Mouse (Mus musculus) heart, postnatal 14 days (tissue): Measurements from ENCODE around the gene Arntl2. TPM values are rescaled to one million over a fixed set of nuclear protein-coding genes. Genes with fewer than 3 reads are reported as not detected.
A peak's percentile ranks its signal among the peaks of the same experiment; 100 is the strongest.
"Not testable (repeated sequence)": the region's sequence is repeated elsewhere in the genome, so short reads cannot be mapped to it uniquely, and the experiment has no call there.

Source experiments
- DNase-seq, 2 experiments: peaks; one replicate each; pipeline ENCODE4 v3.0.0; 2021 to 2022
- intact Hi-C: fragments of 180-260 bp; cut with DNase I; formaldehyde crosslinking; loops from one replicate; pipeline ENCODE4 v1.15.1; 2025
- long read RNA-seq, 2 experiments: library from polyadenylated mRNA; stranded (forward); transcript quantifications; one replicate each; pipeline ENCODE4 v2.0.0; 2021
- total RNA-seq, 2 experiments: library from RNA; stranded (reverse); gene quantifications; 2 replicates each; pipeline ENCODE4 v1.2.3; 2021

The Arntl2 gene
- total RNA-seq: 1 to 10 TPM; 1.4 to 2.5 TPM
- long read RNA-seq, experiment 1: 0 reads
- long read RNA-seq, experiment 2: 0 reads

DNA sequence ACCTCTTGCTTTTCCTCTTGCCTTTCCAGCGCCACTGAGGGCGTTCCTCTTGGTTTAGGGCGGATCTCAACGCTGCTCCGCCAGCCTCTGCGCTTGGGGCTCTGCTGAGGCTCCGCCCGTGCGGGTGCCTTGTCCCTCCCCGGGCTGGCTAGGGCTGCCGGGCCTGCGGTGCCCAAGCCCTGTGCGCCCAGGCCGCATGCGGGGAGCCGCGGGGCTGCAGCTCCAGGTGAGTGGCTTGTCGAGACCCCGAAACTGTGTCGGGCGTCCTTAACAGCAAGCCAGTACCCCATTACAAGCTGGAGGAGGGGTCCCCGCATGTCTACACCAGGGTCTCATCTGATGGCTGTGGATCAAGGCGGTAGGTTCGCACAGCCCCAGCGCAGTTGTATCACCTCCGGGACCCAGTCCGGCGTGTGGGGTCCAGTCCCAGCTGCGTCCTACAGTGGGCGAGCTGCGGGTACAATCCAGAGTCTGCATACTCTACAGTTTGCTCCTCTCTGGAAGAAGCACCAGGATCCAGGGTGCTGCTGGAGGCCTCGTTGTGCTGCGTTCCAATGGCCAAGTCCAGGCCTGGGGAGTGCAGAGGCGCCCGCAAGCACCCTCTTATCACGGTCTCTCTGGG, at the start of gene Arntl2:
Gene Arntl2 (plus strand): TSS at position 132 of the 622 bp plus-strand sequence.
- intact Hi-C loops: no loop called here
- DNase-seq: peak; percentile 80 to 84

DNA sequence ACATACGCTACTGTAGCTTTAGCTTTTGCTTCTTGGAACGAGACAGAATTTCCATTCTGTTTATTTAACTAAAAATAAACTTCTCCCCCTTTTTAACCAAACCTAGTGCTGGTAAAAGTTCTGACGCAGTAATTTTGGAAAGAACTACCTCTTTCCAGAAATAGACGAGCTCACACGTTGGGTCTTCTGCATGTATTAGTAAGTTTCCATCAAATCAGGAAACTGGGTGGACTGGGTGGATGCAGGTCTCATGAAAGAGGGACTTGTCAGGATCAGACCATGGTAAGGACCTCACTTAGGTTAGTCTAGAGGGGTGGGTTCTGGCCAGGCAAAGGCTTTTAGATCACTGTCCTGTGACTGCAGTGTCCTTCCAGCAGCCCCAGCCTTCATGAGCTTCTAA, 49.3 kb upstream of the Arntl2 start:
- no peak for DNase-seq
- intact Hi-C loops: no loop called here

DNA sequence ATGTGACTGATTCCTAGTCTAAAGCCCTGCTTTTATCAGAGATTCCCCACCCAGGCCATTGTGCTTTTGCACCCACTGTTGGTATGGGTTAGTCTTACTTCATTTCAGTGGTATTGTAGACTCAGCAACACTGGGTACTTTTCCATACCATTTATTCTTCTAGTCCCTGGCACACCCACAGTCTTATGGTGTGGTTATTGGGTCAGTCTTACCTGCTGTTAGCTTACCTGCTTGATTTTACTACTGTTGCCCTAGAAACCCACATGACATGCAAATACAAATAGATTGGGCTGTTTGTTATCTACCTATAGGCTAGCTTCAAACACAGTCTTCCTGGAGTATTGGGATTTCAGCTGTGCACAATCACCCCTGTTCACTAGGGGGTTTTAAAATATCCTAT, 48.8 kb upstream of the Arntl2 start:
- no peak for DNase-seq
- intact Hi-C loops: no loop called here

DNA sequence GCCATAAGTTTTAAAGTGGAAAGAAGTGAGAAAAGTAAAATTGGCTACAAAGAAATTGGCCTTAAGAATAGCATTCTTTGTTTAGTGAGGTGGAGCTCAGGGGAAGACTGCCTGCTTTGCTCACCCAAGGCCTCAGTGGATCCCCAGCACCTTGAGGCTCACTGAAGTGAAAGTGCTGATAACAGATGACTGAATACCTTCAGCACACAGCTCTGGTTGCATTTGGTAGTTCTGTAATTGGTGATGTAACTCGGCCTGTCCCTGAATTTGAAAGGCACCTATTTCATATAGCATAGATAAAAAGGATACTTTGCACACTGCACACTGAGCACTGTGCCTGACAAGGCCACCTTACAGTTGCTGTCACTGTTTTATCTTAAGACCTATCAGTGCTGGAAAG, 47.6 kb upstream of the Arntl2 start:
- intact Hi-C loops: no loop called here
- no peak for DNase-seq

DNA sequence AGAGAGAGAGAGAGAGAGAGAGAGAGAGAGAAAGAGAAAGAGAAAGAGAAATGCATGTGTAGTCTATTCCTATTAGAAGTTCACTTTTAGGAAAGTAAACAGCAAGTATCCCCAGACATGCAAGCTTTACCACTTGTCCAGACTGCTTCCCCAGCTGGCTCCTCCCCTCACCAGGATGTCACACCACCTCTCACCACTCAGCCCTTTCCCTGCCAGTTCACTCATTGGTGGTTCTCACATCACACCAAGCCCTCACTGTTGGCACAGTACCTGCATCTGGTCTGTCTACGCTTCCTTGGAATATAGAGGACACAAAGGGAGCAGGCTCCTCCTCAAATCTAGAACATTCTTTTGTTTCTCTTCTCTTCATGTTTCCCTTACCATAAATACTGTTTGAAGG, 44.2 kb upstream of the Arntl2 start:
- intact Hi-C loops: no loop called here
- DNase-seq: peak in 1 of 2 experiments; percentile 21

DNA sequence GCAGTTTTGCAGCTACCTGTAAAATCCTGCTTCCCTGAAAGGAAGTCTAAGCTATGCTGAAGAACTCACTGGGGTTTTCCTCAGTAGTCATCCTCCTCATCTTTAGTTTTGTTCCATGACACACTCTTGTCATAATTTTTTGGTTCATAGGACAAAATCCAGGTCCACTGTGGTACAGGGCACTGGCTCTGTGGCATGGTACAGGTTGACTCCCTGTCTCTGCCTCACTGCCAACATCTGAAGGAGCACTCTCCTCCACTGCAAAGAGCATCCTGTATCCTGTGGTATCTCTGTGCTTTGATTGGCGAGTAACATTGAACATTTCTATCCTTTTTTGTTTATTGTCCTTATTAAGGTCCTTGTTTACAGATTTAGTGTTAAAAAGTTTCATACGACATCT, 43.7 kb upstream of the Arntl2 start:
- intact Hi-C loops: no loop called here
- no peak for DNase-seq

DNA sequence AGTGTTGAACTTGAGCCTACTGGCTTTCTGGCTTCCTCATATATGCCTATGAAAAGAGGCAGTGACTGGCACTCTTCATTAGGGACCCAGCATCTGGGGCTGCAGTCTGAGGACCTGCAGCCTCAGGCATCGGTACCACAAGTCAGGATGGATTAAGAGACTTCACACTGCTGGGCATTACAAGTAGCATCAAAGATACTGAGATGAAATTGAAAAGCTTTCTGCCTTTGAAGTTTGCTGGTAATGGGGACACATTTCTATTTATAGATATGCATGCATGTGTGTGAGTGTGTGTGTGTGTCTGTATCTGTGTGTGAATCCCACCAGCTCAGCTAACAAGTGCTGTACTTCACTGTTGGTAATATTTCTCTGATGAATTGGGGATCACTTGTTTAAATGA, 43.2 kb upstream of the Arntl2 start:
- intact Hi-C loops: no loop called here
- DNase-seq: no peak

DNA sequence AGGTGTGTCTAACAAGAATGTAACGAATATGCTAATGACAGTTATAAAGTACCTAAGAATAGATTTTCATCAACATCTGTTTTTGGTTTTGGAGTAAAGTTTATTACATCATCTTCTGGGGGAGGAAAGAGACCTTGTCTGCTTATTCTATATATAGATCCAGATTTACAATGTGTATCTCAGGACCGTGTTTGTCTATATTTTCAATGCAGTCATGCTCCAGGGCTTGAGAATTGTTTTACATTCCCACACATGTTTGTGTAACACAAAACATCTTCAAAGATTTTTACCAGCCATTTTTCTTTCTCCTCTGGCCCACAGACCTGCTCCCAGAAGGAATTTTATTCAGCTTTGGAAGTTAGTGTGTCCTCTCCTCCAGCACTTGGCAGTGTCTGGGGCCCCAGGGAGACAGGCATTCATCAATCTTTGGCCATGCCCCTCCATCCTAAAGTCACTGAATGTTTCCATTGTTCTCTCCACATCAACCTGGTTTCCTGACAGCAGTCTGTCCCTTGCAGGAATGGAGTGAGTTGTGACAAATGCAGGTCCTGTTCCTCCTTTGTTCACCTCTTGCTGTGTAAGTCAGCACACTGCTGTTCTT, 42.2 kb upstream of the Arntl2 start:
- no peak for DNase-seq
- intact Hi-C loops: loop anchor here (2.0 kb wide), 1 partner anchor 27 kb away; no protein-coding TSS in a partner anchor

DNA sequence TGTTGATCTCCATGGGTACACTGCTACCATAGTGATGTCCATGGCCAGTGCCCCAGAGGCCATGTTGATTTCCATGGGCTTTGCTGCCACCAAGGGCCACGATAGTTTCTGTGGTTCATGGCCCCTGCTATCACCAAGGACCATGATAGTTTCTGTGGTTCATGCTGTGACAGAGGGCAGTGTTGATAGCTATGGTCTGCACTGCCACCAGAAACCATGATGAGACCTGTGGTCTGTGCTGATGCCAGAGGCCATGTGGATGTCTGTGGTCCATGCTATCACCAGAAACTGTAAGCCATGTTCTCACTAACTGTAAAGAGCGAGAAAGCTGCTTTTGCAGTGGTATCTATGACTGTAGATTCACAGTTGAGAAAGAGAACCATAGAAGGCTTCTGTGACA, 40.7 kb upstream of the Arntl2 start:
- DNase-seq: no peak
- intact Hi-C loops: loop anchor here (2.0 kb wide), 1 partner anchor 28 kb away; no protein-coding TSS in a partner anchor

DNA sequence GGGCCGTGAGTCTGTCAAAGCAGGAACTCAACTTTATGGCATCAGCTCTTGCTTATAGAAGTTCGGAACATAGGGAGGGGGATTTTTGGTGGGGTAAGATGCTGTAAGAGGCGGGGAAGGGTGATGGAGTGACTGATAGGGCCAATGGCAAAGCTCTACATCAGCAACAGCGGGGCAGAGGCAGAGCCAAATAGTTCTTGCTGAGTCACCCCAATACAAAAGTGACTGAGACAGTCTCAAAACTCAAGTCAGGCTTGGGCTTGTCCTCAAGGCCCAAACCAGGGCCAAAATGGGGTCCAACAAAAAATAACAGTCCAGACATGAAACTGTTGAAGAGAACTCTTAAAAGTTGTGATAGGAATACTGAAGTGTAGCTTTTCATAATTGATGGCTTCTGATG, 40.2 kb upstream of the Arntl2 start:
- intact Hi-C loops: loop anchor here (2.0 kb wide), 1 partner anchor 29 kb away; no protein-coding TSS in a partner anchor
- no peak for DNase-seq

DNA sequence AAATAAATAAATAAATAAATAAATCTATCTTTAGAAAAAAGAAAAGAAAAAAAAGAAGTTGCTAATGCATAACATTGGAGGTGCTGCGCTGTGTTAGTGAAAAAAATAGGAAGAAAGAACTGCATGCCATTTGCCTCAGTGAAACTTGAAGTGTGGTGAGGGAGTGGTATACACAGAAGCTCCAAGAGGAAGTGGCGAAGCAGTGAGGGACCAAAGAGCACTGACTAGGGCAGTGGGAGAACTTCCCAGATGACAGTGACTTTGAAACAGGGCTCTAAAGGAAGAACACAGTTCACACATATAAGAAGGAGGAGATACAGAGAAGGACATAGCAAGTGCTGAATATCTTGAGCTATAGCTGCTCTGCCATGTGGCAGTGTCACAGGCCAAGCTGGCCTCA, 36.8 kb upstream of the Arntl2 start:
- intact Hi-C loops: no loop called here
- no peak for DNase-seq

DNA sequence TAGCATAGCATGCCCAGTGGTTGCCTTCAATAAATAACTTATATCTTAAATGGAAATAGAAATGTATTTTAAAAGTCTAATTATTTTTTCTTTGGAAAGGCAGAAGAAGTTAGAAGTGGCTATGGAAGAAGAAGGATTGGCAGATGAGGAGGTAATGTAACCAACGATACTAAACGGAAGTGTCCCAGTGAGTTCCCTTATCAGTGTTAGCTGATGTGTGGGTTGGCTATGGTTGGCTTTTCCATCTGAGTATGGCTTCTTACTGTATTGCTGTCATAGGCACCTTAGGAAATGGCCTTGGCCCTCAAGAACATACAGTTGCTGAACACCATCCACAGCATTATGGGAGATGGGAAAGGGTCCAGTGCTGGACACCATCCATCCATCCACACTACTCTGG, 35.8 kb upstream of the Arntl2 start:
- no peak for DNase-seq
- intact Hi-C loops: loop anchor here (10.0 kb wide), 1 partner anchor 355 kb away; no protein-coding TSS in a partner anchor

DNA sequence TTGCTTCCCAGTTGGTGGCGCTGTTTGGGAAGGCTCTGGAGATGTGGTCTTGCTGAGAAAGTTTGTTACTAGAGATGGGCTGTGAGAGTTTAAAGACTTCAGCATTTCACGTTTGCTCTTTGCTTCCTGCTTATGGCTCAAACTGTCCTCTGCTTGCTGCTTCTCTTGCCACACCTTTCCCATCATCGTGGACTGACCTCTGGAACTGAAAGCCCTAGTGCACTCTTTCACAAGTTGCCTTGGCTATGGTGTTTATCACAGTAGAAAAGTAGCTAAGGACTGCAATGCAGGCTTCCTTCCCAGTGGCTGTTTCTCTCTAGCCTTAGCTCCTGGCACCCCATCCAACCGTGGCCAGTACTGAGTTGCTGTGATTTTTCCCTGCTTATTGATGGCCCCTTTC, 35.1 kb upstream of the Arntl2 start:
- intact Hi-C loops: loop anchor here (10.0 kb wide), 1 partner anchor 356 kb away; no protein-coding TSS in a partner anchor
- DNase-seq: no peak

DNA sequence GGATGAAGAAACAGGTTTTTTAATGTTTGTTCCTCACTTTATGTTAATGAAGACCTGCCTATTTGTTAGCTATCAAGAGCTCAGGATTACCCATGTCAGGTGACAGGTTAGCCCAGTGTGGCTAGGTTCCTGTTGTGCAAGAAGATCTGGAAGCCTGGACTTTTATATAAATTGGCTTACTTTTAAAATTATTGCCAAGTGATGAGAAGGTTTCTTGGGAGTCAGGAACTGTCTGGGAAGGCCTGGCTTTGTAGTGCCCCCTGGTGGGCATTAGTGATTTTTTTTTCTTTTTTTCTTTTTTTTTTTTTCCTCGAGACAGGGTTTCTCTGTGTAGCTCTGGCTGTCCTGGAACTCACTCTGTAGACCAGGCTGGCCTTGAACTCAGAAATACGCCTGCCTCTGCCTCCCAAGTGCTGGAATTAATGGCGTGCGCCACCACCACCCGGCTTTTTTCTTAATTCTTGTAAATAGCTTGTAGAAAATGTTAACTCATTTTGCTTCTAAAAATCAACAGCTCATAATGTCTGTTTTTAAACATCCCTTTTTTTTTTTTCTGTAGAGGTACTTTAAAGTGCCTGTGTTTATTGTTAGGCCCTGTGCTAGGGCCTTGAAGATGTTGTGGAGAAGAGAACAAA, 33.5 kb upstream of the Arntl2 start:
- no peak for DNase-seq
- intact Hi-C loops: loop anchor here (1.0 to 10.0 kb wide), 2 partner anchors 100 to 358 kb away; no protein-coding TSS in a partner anchor

DNA sequence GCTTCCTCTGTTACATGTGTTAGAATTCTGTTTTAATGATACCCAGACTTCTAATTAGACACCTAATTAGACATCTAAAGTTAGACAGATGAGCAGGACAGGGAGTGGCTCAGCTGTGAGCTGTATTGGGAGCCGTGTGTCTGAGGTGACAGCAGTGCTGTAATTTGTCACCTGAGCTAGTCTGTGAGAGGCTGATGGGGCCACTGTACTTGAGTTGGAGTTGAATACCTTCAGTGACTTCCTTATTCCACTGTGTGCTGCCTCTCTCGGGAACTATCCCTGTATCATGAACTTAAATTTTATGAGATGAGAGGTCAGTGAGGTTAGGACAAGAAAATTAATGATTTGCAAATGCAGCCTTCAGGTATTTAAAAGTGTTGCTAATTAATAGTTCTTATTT, 31.3 kb upstream of the Arntl2 start:
- intact Hi-C loops: loop anchor here (10.0 kb wide), 1 partner anchor 360 kb away; no protein-coding TSS in a partner anchor
- no peak for DNase-seq

DNA sequence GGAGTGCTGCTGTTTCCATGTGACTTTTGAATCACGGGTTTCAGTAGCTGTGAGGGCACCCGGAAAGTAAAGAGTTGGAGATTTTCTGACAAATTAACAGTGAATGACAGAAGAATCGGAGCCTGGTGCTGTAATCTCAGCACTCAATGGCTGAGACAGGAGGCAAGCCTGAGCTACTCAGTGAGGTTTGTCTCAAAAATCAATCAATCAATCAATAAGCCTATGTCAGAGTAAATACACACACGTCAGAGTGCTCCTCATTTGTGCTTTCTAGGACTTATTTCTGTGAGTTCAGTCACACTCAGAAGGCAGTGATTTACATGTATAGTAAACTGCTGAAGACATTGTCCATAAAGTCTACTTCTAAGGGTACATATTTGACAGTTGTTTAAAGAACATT, 30.6 kb upstream of the Arntl2 start:
- intact Hi-C loops: loop anchor here (10.0 kb wide), 1 partner anchor 360 kb away; no protein-coding TSS in a partner anchor
- no peak for DNase-seq

DNA sequence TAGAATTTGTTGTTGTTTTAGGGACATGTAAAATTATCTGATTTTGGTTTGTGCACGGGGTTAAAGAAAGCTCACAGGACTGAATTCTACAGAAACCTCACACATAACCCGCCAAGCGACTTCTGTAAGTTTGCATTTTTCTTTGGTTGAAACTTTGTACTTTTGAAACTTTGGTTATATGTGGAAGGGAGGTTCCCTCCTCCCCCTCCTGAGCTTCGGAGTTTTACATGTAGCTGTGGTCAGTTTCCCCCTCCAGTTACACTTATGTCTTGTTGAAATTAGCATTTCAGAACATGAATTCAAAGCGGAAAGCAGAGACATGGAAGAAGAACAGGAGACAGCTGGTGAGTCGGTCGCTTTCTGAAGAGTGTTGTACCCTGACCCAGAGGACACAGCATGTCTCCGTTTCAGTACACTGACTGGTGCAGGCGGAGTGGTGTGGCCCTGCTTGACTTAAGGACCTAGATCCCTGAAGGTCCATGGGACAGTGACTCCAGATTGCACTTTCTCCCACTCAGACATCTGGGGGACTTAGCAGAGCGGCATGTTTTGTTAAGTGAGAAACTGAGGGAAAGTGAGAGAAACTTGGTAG, 26.9 kb upstream of the Arntl2 start:
- intact Hi-C loops: loop anchor here (10.0 kb wide), 1 partner anchor 364 kb away; no protein-coding TSS in a partner anchor

DNA sequence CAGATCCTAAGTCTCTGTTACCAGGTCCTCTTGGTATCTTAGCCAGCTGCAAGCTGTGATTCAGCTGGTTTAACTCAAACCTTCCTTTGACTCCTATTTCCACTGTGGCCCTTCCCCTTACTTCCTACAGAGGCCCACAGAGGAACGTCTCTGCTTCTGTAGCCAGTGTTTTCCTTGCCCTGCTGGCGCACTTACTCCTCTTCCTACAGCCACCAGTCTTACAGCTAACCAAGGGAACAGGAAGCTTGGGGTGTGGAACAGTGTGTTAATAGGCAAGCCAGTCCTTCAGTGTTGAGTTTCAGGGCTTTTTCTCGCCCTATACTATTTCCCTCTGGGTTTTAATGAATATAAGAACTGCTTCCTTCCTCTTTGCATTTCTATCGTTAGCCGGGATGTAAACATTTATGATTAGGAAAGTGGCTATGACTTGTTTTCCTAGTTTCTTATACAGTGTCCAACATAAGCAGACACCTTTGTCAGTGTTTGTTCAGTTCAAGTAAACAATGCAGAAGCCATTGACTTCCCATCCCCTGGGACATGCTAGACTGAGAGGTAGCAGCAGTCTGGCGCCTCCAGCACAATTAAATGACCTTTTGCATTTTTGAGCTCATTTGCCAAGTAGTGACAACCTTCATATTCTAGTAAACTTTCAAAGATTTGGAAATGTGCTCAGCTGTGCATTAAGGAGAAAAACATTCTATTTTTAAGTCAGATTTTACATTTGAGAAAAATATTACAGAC, 25.7 kb upstream of the Arntl2 start:
- intact Hi-C loops: no loop called here
- peak; percentile 23 to 28 for DNase-seq

More for the DNA sequence above, 26.9 kb upstream of the Arntl2 start:
- no peak for DNase-seq

DNA sequence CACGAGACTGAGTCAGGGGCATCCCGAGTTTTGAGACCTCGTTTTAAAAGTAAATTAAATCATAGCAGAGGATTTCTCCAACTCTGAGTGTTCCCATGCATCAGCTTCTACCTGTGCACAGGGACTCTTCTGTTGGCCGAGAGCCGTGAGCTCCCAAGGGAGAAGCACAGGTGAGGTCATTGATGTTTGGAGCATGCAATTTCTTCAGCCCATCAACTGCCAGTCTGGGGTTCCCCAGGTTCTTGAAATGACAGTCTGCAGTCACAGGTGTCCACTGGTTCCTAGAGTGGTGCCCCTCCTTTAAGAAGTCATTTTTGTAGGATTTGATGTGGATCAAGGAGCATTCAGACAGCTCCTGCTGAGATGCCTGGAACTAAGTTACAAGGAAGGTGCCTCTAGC, 25.0 kb upstream of the Arntl2 start:
- intact Hi-C loops: no loop called here
- DNase-seq: no peak

DNA sequence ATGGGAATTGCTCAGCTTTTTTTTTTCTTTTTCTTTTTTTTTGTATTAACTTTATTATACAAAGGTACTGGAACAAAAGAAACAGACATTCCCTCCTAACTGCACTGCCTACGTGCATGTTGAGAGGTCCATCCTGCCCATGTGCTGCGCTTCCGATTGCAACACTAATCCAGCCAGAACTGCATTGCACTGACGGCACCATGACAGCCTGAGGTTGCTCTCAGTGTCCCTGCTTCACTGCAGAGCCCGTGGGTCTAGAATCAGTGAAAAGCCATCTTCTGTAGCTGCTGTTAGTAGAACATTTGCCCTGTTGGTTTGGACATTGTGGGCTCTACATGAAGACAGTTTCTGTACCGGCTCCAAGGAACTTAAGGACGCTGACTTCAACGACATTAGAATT, 20.0 kb upstream of the Arntl2 start:
- DNase-seq, intact Hi-C loops: not testable (repeated sequence)
